Mouse (Mus musculus): ENCODE measurements around the gene Atg4c.

- TF ChIP-seq CTCF (IDR thresholded peaks at IDR 0.05 in 2 of 3, conservative IDR thresholded peaks at IDR 0.05 in 1 of 3; ENCODE audit: control insufficient read depth in 1 of 3, insufficient read depth in 1 of 3, low read depth in 2 of 3, low read length in 3 of 3, poor library complexity in 1 of 3, severe bottlenecking in 1 of 3) (no peak), MXI1 (IDR thresholded peaks at IDR 0.05; ENCODE audit: low read depth, low read length) (peak; percentile 69), POLR2A (IDR thresholded peaks at IDR 0.05; ENCODE audit: control insufficient read depth in 1 of 2, insufficient read depth in 1 of 2, low read depth in 1 of 2, low read length in 2 of 2, poor library complexity in 1 of 2) (peak; percentile 75), BHLHE40 (IDR thresholded peaks at IDR 0.05; ENCODE audit: borderline replicate concordance, low read depth, low read length) (no peak), HCFC1 (IDR thresholded peaks at IDR 0.05; ENCODE audit: low read depth, low read length) (peak; percentile 91), MYC (IDR thresholded peaks at IDR 0.05; ENCODE audit: low read depth, low read length) (peak; percentile 65; the same call in 1 of the 2 replicates), SIN3A (IDR thresholded peaks at IDR 0.05; ENCODE audit: low read length) (peak; percentile 73), TBP (IDR thresholded peaks at IDR 0.05; ENCODE audit: low read depth, low read length) (peak; percentile 54), USF2 (IDR thresholded peaks at IDR 0.05; ENCODE audit: borderline replicate concordance in 1 of 2, insufficient read depth in 1 of 2, low read depth in 1 of 2, low read length in 2 of 2) (no peak), MYB (IDR thresholded peaks at IDR 0.05; ENCODE audit: low read depth, low read length) (no peak), POLR2AphosphoS2 (IDR thresholded peaks at IDR 0.05; ENCODE audit: low read length) (0 out of 2 replicates have a peak, but pooled peaks have one; percentile 17), GABPA (IDR thresholded peaks at IDR 0.05; ENCODE audit: low read depth, low read length) (no peak)
Measured at GRCm38 (mm10) chr4:99193810-99194582, at the start of gene Atg4c.
